Mouse (Mus musculus) heart, embryonic 13.5 days (tissue): ENCODE measurements around the gene Phactr3. TPM values are rescaled to one million over a fixed set of nuclear protein-coding genes. Genes with fewer than 3 reads are reported as not detected.
"Not testable (repeated sequence)": the region's sequence is repeated elsewhere in the genome, so short reads cannot be mapped to it uniquely, and the experiment has no call there.

Experiments
- ATAC-seq: fragments of 200-750 bp; cut with Nextera tagmentation; 2 replicates; pipeline ENCODE4 v1.8.0; 2017; ENCODE audit warnings: moderate TSS enrichment; ENCODE audit not compliant: insufficient number of reproducible peaks, low FRiP score, low TSS enrichment; ENCODE audit errors: extremely low read depth
- H3K27ac ChIP-seq: fragments of 300-500 bp; sonication (generic); replicated peaks from 2 replicates; pipeline ENCODE4 v1.5.1; 2015; ENCODE audit warnings: moderate library complexity, mild to moderate bottlenecking, inconsistent platforms
- H3K27me3 ChIP-seq: fragments of 300-500 bp; sonication (generic); replicated peaks from 2 replicates; pipeline ENCODE4 v1.6.1; 2015; ENCODE audit warnings: mild to moderate bottlenecking, inconsistent platforms
- H3K36me3 ChIP-seq: fragments of 300-500 bp; sonication (generic); 2 replicates; pipeline ENCODE4 v1.6.1; 2015; ENCODE audit warnings: mild to moderate bottlenecking, inconsistent platforms
- H3K4me1 ChIP-seq: fragments of 300-500 bp; sonication (generic); 2 replicates; pipeline ENCODE4 v1.6.1; 2015; ENCODE audit warnings: inconsistent platforms
- H3K4me2 ChIP-seq: fragments of 300-500 bp; sonication (generic); 2 replicates; pipeline ENCODE4 v1.6.1; 2015; ENCODE audit warnings: inconsistent platforms, mild to moderate bottlenecking, moderate library complexity
- H3K4me3 ChIP-seq: fragments of 300-500 bp; sonication (generic); 2 replicates; pipeline ENCODE4 v1.5.1; 2015; ENCODE audit warnings: moderate library complexity, mild to moderate bottlenecking, inconsistent platforms
- H3K9ac ChIP-seq: fragments of 300-500 bp; sonication (generic); 2 replicates; pipeline ENCODE4 v1.6.1; 2015; ENCODE audit warnings: inconsistent platforms, mild to moderate bottlenecking, moderate library complexity
- H3K9me3 ChIP-seq: fragments of 300-500 bp; sonication (generic); 2 replicates; pipeline ENCODE4 v1.6.1; 2016; ENCODE audit warnings: inconsistent platforms
- WGBS: fragments of 180-500 bp; shearing (Covaris S2); methylation state at CpG from one replicate; pipeline ENCODE4 v1.1.7; 2015; ENCODE audit warnings: mixed read lengths; 5-methylcytosine and 5-hydroxymethylcytosine counted together
- polyA plus RNA-seq: library from polyadenylated mRNA; unstranded; fragments of >200 nt; fragmentation: Nextera tagmentation; extraction: Ambion mirVana; gene quantifications from 2 replicates; pipeline ENCODE4 v1.2.1, GENCODE M21; 2015

Gene Phactr3
- 6.3 and 6.8 TPM in 2 replicates for polyA plus RNA-seq

- H3K4me2 ChIP-seq: peak within 1 kb of the TSS; percentile 74
- peak within 1 kb of the TSS; percentile 65 for H3K9ac ChIP-seq
- WGBS: 2% methylated on average over 45 of the region's 45 CpGs
- peaks cover 67% of the 10 kb centered on the region for H3K27me3 ChIP-seq
- H3K4me1 ChIP-seq: peaks cover 14% of the 10 kb centered on the region
- H3K27ac ChIP-seq: no peak within 1 kb of the TSS
- H3K4me3 ChIP-seq: peak within 1 kb of the TSS; percentile 48
- ATAC-seq: no peak
- H3K9me3 ChIP-seq: no peaks in the 10 kb centered on the region
- H3K36me3 ChIP-seq: no peaks in the 10 kb centered on the region
Observed at GRCm38 (mm10) chr2:178118801-178119560, at the start of gene Phactr3. Gene Phactr3 (plus strand): TSS chr2:178118975.

- H3K36me3 ChIP-seq, ATAC-seq, H3K27ac ChIP-seq, H3K9me3 ChIP-seq, H3K27me3 ChIP-seq, H3K4me1 ChIP-seq: not testable (repeated sequence)
- WGBS: 0% methylated on average over 6 of the region's 14 CpGs
- H3K4me2 ChIP-seq: peak within 1 kb of the TSS; percentile 66
- peak within 1 kb of the TSS; percentile 58 for H3K4me3 ChIP-seq
- H3K9ac ChIP-seq: peak within 1 kb of the TSS; percentile 78
Observed at GRCm38 (mm10) chr2:178078166-178078717, 40.5 kb upstream of the Phactr3 start, which contains the start of gene Zfp931. Gene Zfp931 (minus strand): TSS chr2:178078476.

- no peak for ATAC-seq
- H3K4me3 ChIP-seq: no peak overlapping the region
- no peaks in the 10 kb centered on the region for H3K36me3 ChIP-seq
- H3K27me3 ChIP-seq: no peaks in the 10 kb centered on the region
- no peaks in the 10 kb centered on the region for H3K4me1 ChIP-seq
- H3K27ac ChIP-seq: no peak overlapping the region
- no peak overlapping the region for H3K9ac ChIP-seq
- H3K9me3 ChIP-seq: no peaks in the 10 kb centered on the region
- H3K4me2 ChIP-seq: no peak overlapping the region
Observed at GRCm38 (mm10) chr2:178089586-178089985, 29.2 kb upstream of the Phactr3 start.

- Histone ChIP-seq H3K4me3 (no peak overlapping the region), H3K27ac (no peak overlapping the region), H3K9me3 (no peaks in the 10 kb centered on the region), H3K4me2 (no peak overlapping the region), H3K36me3 (no peaks in the 10 kb centered on the region), H3K4me1 (no peaks in the 10 kb centered on the region), H3K27me3 (peaks cover 13% of the 10 kb centered on the region; the same call in 1 of the 2 replicates), H3K9ac (no peak overlapping the region)
- ATAC-seq: no peak
- WGBS: 4% methylated on average over 2 of the region's 2 CpGs
Observed at GRCm38 (mm10) chr2:178098021-178098420, 20.8 kb upstream of the Phactr3 start.

GRCm38 (mm10) chr2:178101957-178102356 is 16.8 kb upstream of the Phactr3 start:
- ATAC-seq: no peak
- H3K27me3 ChIP-seq: peaks cover 13% of the 10 kb centered on the region; the same call in 1 of the 2 replicates
- H3K4me3 ChIP-seq: no peak overlapping the region
- H3K9me3 ChIP-seq: no peaks in the 10 kb centered on the region
- no peak overlapping the region for H3K9ac ChIP-seq
- no peak overlapping the region for H3K4me2 ChIP-seq
- 10% methylated on average over 7 of the region's 7 CpGs for WGBS
- no peaks in the 10 kb centered on the region for H3K36me3 ChIP-seq
- no peaks in the 10 kb centered on the region for H3K4me1 ChIP-seq
- no peak overlapping the region for H3K27ac ChIP-seq

- Histone ChIP-seq H3K4me1 (peaks cover 14% of the 10 kb centered on the region), H3K4me3 (no peak overlapping the region), H3K9ac (no peak overlapping the region), H3K9me3 (no peaks in the 10 kb centered on the region), H3K27me3 (peaks cover 60% of the 10 kb centered on the region), H3K27ac (no peak overlapping the region), H3K4me2 (no peak overlapping the region), H3K36me3 (no peaks in the 10 kb centered on the region)
- no peak for ATAC-seq
- WGBS: 21% methylated on average over 12 of the region's 12 CpGs
Observed at GRCm38 (mm10) chr2:178117946-178118345, 829 bp upstream of the Phactr3 start.

- no peak for ATAC-seq
- H3K4me1 ChIP-seq: peaks cover 14% of the 10 kb centered on the region
- no peaks in the 10 kb centered on the region for H3K36me3 ChIP-seq
- peak overlapping the region; percentile 74 for H3K4me2 ChIP-seq
- WGBS: 20% methylated on average over 19 of the region's 19 CpGs
- H3K4me3 ChIP-seq: peak overlapping the region; percentile 48
- H3K27me3 ChIP-seq: peaks cover 67% of the 10 kb centered on the region
- no peak overlapping the region for H3K27ac ChIP-seq
- H3K9ac ChIP-seq: peak overlapping the region; percentile 65; the same call in 1 of the 2 replicates
- no peaks in the 10 kb centered on the region for H3K9me3 ChIP-seq
Observed at GRCm38 (mm10) chr2:178119561-178120355, 983 bp downstream of the Phactr3 start.

GRCm38 (mm10) chr2:178120356-178120645 is 1.5 kb downstream of the Phactr3 start:
- no peak for ATAC-seq
- no peak overlapping the region for H3K4me3 ChIP-seq
- H3K4me2 ChIP-seq: no peak overlapping the region
- H3K4me1 ChIP-seq: peaks cover 14% of the 10 kb centered on the region
- no peaks in the 10 kb centered on the region for H3K9me3 ChIP-seq
- no peak overlapping the region for H3K9ac ChIP-seq
- no peaks in the 10 kb centered on the region for H3K36me3 ChIP-seq
- H3K27me3 ChIP-seq: peaks cover 67% of the 10 kb centered on the region
- no peak overlapping the region for H3K27ac ChIP-seq

- no peak for ATAC-seq
- WGBS: 79% methylated on average over 8 of the region's 8 CpGs
- H3K4me2 ChIP-seq: no peak overlapping the region
Observed at GRCm38 (mm10) chr2:178120651-178121374, 2.0 kb downstream of the Phactr3 start.

GRCm38 (mm10) chr2:178121375-178121688 is 2.6 kb downstream of the Phactr3 start:
- H3K36me3 ChIP-seq: no peaks in the 10 kb centered on the region
- no peak overlapping the region for H3K27ac ChIP-seq
- no peak overlapping the region for H3K4me2 ChIP-seq
- 23% methylated on average over 2 of the region's 2 CpGs for WGBS
- H3K27me3 ChIP-seq: peaks cover 67% of the 10 kb centered on the region
- peaks cover 14% of the 10 kb centered on the region for H3K4me1 ChIP-seq
- no peak overlapping the region for H3K9ac ChIP-seq
- H3K9me3 ChIP-seq: no peaks in the 10 kb centered on the region
- no peak overlapping the region for H3K4me3 ChIP-seq
- ATAC-seq: no peak

More at GRCm38 (mm10) chr2:178120651-178121374, 2.0 kb downstream of the Phactr3 start:
- Histone ChIP-seq H3K4me1 (peaks cover 14% of the 10 kb centered on the region), H3K27ac (no peak overlapping the region), H3K9me3 (no peaks in the 10 kb centered on the region), H3K36me3 (no peaks in the 10 kb centered on the region), H3K9ac (no peak overlapping the region), H3K4me3 (no peak overlapping the region), H3K27me3 (peaks cover 67% of the 10 kb centered on the region)
